In the genomic region with DNA sequence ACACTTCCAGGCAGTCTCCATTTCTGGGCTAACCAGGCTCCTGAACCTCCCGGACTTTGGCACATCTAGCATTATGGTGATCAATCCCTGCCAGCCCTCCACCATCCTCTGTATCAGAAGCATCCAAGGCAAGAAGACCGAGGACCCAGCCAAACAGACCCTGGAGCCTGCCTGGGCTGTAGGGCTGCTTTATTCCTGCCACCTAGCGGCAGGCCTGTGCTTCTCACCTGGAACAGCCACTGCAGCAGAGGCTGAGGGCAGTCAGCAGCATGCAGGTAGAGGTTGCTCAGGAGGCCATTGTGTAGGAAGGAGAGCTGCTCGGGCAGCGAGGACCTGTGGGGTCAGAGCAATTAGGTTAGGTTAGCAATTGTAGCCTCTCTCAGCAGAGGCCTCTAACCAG, we compare ENCODE assay signal across 8 mouse cellular contexts. TPM values are rescaled to one million over a fixed set of nuclear protein-coding genes. Genes with fewer than 3 reads are reported as not detected.
A peak's percentile ranks its signal among the peaks of the same experiment; 100 is the strongest.
DNase-seq lines count a peak whose midpoint lies in the region; ATAC-seq lines count a peak whose summit lies in the region.

No protein-coding gene starts in this region.

- 26% methylated on average over 5 of the region's 5 CpGs for WGBS in hindbrain, embryonic 15.5 days

- H3K27ac ChIP-seq in hindbrain, embryonic 15.5 days (replicated peaks) = no peak overlapping the region

- H3K36me3 ChIP-seq in hindbrain, embryonic 15.5 days = no peaks in the 10 kb centered on the region

- ATAC-seq in hindbrain, embryonic 15.5 days (ENCODE audit: low FRiP score, low read depth) = peak; percentile 70
- ATAC-seq in megakaryocyte progenitor cell, adult 5-6 weeks (replicated peaks; ENCODE audit: poor library complexity) = peak; percentile 77

- H3K9me3 ChIP-seq in hindbrain, embryonic 15.5 days = no peaks in the 10 kb centered on the region

- H3K4me3 ChIP-seq in hindbrain, embryonic 15.5 days = no peak overlapping the region

- no peaks in the 10 kb centered on the region for H3K27me3 ChIP-seq in hindbrain, embryonic 15.5 days

- H3K4me1 ChIP-seq in hindbrain, embryonic 15.5 days (replicated peaks) = peaks cover 23% of the 10 kb centered on the region

- H3K4me2 ChIP-seq in hindbrain, embryonic 15.5 days = no peak overlapping the region

- peak; percentile 86 for DNase-seq in NIH3T3 (ENCODE audit: low read depth)
- peak; percentile 73 for DNase-seq in cerebellum, adult 9-11 months
- peak; percentile 66 for DNase-seq in gastrocnemius, adult 18-20 months (ENCODE audit: low spot score)
- DNase-seq in left cerebral cortex, adult 11 months (ENCODE audit: low spot score) = peak; percentile 52
- peak; percentile 68 for DNase-seq in right cerebral cortex, postnatal 14 days
- DNase-seq in urinary bladder, postnatal 4 days (ENCODE audit: low spot score in 2 of 2) = peak; percentile 67 to 74

- H3K9ac ChIP-seq in hindbrain, embryonic 15.5 days = no peak overlapping the region

RNA-seq across cellular contexts. Expression of a gene that starts 48.0 kb away (rescaled TPM):
- under 1 TPM; 0.43 to 0.59 TPM for total RNA-seq in gastrocnemius, adult 18-20 months (2021)
- 0.34 TPM in 1 of 2 replicates, not detected in the other for polyA plus RNA-seq in hindbrain, embryonic 15.5 days (2015; fragmentation: Nextera tagmentation; extraction: Ambion mirVana)
- not detected in 2 replicates for total RNA-seq in megakaryocyte progenitor cell, adult 5-6 weeks (2015)
- not detected in 2 replicates for total RNA-seq in megakaryocyte progenitor cell, adult 5-6 weeks (2017)

RNA-seq across cellular contexts. Expression of a gene that starts 56.3 kb away (rescaled TPM):
- total RNA-seq in gastrocnemius, adult 18-20 months (2021) = 1,000 to 10,000 TPM; 1,366 to 1,435 TPM
- 713 and 784 TPM in 2 replicates for polyA plus RNA-seq in hindbrain, embryonic 15.5 days (2015; fragmentation: Nextera tagmentation; extraction: Ambion mirVana)
- total RNA-seq in megakaryocyte progenitor cell, adult 5-6 weeks (2015) = 534 and 624 TPM in 2 replicates
- 550 and 674 TPM in 2 replicates for total RNA-seq in megakaryocyte progenitor cell, adult 5-6 weeks (2017)
